ENCODE assay signal across 10 mouse cellular contexts in genomic region chr13:37821413-37821812, GRCm38 (mm10). TPM values are rescaled to one million over a fixed set of nuclear protein-coding genes. Genes with fewer than 3 reads are reported as not detected.
A peak's percentile ranks its signal among the peaks of the same experiment; 100 is the strongest.
DNase-seq lines count a peak whose midpoint lies in the region; ATAC-seq and TF ChIP-seq lines count a peak whose summit lies in the region.
"Had no signal": no experiment of that assay in that cellular context is flagged by ENCODE, and none has a peak within 500 bp of the region (broad histone marks: within the 10 kb centered on the region; RNA-seq: fewer than 3 reads in every experiment).

No protein-coding gene starts in this region.

- peak in 2 of 3 experiments; percentile 31 to 37; a peak in 3 of 6 replicates for TF ChIP-seq CTCF in MEL (IDR thresholded peaks at IDR 0.05 in 2 of 3, conservative IDR thresholded peaks at IDR 0.05 in 1 of 3; ENCODE audit: control insufficient read depth in 1 of 3, insufficient read depth in 1 of 3, low read depth in 2 of 3, low read length in 3 of 3, poor library complexity in 1 of 3, severe bottlenecking in 1 of 3)

- H3K4me3 ChIP-seq in heart, embryonic 12.5 days, result no peak overlapping the region
- no peak overlapping the region for H3K4me3 ChIP-seq in MEL (ENCODE audit: control insufficient read depth in 1 of 2, insufficient read depth in 1 of 2, low read depth in 2 of 2, low read length in 2 of 2)
- no peak overlapping the region for H3K4me3 ChIP-seq in liver, embryonic 13.5 days (replicated peaks)
- no peak overlapping the region for H3K4me3 ChIP-seq in hindbrain, embryonic 16.5 days (ENCODE audit: low read length)
- H3K4me3 ChIP-seq: embryonic facial prominence, embryonic 13.5 days; midbrain, embryonic 12.5 days had no signal

- no peak overlapping the region for H3K4me2 ChIP-seq in heart, embryonic 12.5 days
- no peak overlapping the region for H3K4me2 ChIP-seq in liver, embryonic 13.5 days
- H3K4me2 ChIP-seq in hindbrain, embryonic 16.5 days (ENCODE audit: low read length), result no peak overlapping the region
- H3K4me2 ChIP-seq: embryonic facial prominence, embryonic 13.5 days; midbrain, embryonic 12.5 days had no signal

- peak overlapping the region; percentile 41 for H3K27ac ChIP-seq in heart, embryonic 12.5 days (ENCODE audit: poor library complexity, severe bottlenecking)
- peak overlapping the region; percentile 15 for H3K27ac ChIP-seq in MEL (ENCODE audit: control insufficient read depth, low read depth, low read length)
- H3K27ac ChIP-seq in liver, embryonic 13.5 days, result peak overlapping the region; percentile 43; the same call in 1 of the 2 replicates
- no peak overlapping the region for H3K27ac ChIP-seq in hindbrain, embryonic 16.5 days (ENCODE audit: low read depth, low read length)
- H3K27ac ChIP-seq: embryonic facial prominence, embryonic 13.5 days; midbrain, embryonic 12.5 days had no signal

- 6% methylated on average over 4 of the region's 4 CpGs for WGBS in heart, embryonic 12.5 days
- WGBS in liver, embryonic 13.5 days (ENCODE audit: insufficient replicate concordance), result 24% methylated on average over 4 of the region's 4 CpGs
- 35% methylated on average over 4 of the region's 4 CpGs for WGBS in hindbrain, embryonic 16.5 days

- H3K9me3 ChIP-seq in heart, embryonic 12.5 days (replicated peaks), result no peaks in the 10 kb centered on the region
- no peaks in the 10 kb centered on the region for H3K9me3 ChIP-seq in MEL (replicated peaks; ENCODE audit: insufficient read depth, low read length)
- no peaks in the 10 kb centered on the region for H3K9me3 ChIP-seq in liver, embryonic 13.5 days (replicated peaks)
- no peaks in the 10 kb centered on the region for H3K9me3 ChIP-seq in hindbrain, embryonic 16.5 days (ENCODE audit: control insufficient read depth, low read length)
- H3K9me3 ChIP-seq: embryonic facial prominence, embryonic 13.5 days; midbrain, embryonic 12.5 days had no signal

- peak; percentile 6; the same call in 1 of the 2 replicates for TF ChIP-seq RAD21 in MEL (IDR thresholded peaks at IDR 0.05; ENCODE audit: low read depth, low read length)

- H3K9ac ChIP-seq in heart, embryonic 12.5 days, result no peak overlapping the region
- H3K9ac ChIP-seq in MEL (ENCODE audit: control insufficient read depth, low read depth, low read length, poor library complexity, severe bottlenecking), result no peak overlapping the region
- peak overlapping the region; percentile 17; the same call in 1 of the 2 replicates for H3K9ac ChIP-seq in liver, embryonic 13.5 days
- H3K9ac ChIP-seq in hindbrain, embryonic 16.5 days (ENCODE audit: low read depth, low read length), result no peak overlapping the region
- H3K9ac ChIP-seq: embryonic facial prominence, embryonic 13.5 days; midbrain, embryonic 12.5 days had no signal

- H3K27me3 ChIP-seq in heart, embryonic 12.5 days (replicated peaks), result no peaks in the 10 kb centered on the region
- H3K27me3 ChIP-seq in MEL (ENCODE audit: control insufficient read depth in 1 of 2, insufficient read depth in 2 of 2, low read length in 2 of 2), result no peaks in the 10 kb centered on the region
- H3K27me3 ChIP-seq in liver, embryonic 13.5 days, result no peaks in the 10 kb centered on the region
- peaks cover 7% of the 10 kb centered on the region; the same call in 1 of the 2 replicates for H3K27me3 ChIP-seq in hindbrain, embryonic 16.5 days (replicated peaks; ENCODE audit: control insufficient read depth, insufficient read depth, low read length)
- H3K27me3 ChIP-seq: embryonic facial prominence, embryonic 13.5 days had no signal

- peaks cover 27% of the 10 kb centered on the region for H3K4me1 ChIP-seq in heart, embryonic 12.5 days (replicated peaks)
- H3K4me1 ChIP-seq in MEL (ENCODE audit: control insufficient read depth in 1 of 2, insufficient read depth in 2 of 2, low read length in 2 of 2), result peaks cover 21 to 27% of the 10 kb centered on the region in 2 experiments
- H3K4me1 ChIP-seq in liver, embryonic 13.5 days (replicated peaks), result peaks cover 35% of the 10 kb centered on the region
- peaks cover 8% of the 10 kb centered on the region for H3K4me1 ChIP-seq in hindbrain, embryonic 16.5 days (ENCODE audit: control insufficient read depth, insufficient read depth, low read depth, low read length)

- no peak for DNase-seq in heart, postnatal 36 days
- peak; percentile 16 for DNase-seq in 3134 (ENCODE audit: extremely low read depth, insufficient read length, low spot score)
- peak; percentile 90 for DNase-seq in MEL (ENCODE audit: low read depth, low spot score)
- DNase-seq in liver, embryonic 13.5 days, result no peak
- no peak for DNase-seq in layer of hippocampus, postnatal 14 days (ENCODE audit: low spot score in 2 of 2)
- DNase-seq in gastrocnemius, adult 18-20 months (ENCODE audit: low spot score), result no peak

- intact Hi-C loops in heart, postnatal 36 days (cut with DNase I), result no loop called here

- 0 out of 4 replicates have a peak, but pooled peaks of 1 of the 2 experiments have one; percentile 27 for TF ChIP-seq POLR2A in MEL (IDR thresholded peaks at IDR 0.05; ENCODE audit: control insufficient read depth in 1 of 2, insufficient read depth in 1 of 2, low read depth in 1 of 2, low read length in 2 of 2, poor library complexity in 1 of 2)

- H3K36me3 ChIP-seq in heart, embryonic 12.5 days, result no peaks in the 10 kb centered on the region
- H3K36me3 ChIP-seq in MEL (ENCODE audit: control insufficient read depth in 1 of 2, insufficient read depth in 2 of 2, low read length in 2 of 2), result peaks cover 0 to 27% of the 10 kb centered on the region in 2 experiments; a peak in 2 of 4 replicates
- no peaks in the 10 kb centered on the region for H3K36me3 ChIP-seq in liver, embryonic 13.5 days
- no peaks in the 10 kb centered on the region for H3K36me3 ChIP-seq in hindbrain, embryonic 16.5 days (ENCODE audit: control insufficient read depth, insufficient read depth, low read length)
- H3K36me3 ChIP-seq: embryonic facial prominence, embryonic 13.5 days; midbrain, embryonic 12.5 days had no signal

- peaks cover 5% of the 10 kb centered on the region for H3K79me2 ChIP-seq in MEL (ENCODE audit: control insufficient read depth, insufficient read depth, low read length, poor library complexity)

- peak; percentile 57 for ATAC-seq in heart, embryonic 12.5 days (ENCODE audit: insufficient number of reproducible peaks, low FRiP score)
- ATAC-seq in liver, embryonic 13.5 days (ENCODE audit: low read depth), result 0 out of 2 replicates have a peak, but pooled peaks have one; percentile 3
- no peak for ATAC-seq in hindbrain, embryonic 16.5 days

- peak; percentile 75 to 78 for TF ChIP-seq EP300 in MEL (IDR thresholded peaks at IDR 0.05; ENCODE audit: low read depth in 1 of 2, low read length in 2 of 2)

TF ChIP-seq in MEL, 35 proteins besides CTCF, POLR2A, EP300 and RAD21:
- TF ChIP-seq RCOR1 (IDR thresholded peaks at IDR 0.05; ENCODE audit: low read depth, low read length) (peak; percentile 57; the same call in 1 of the 2 replicates), MAX (IDR thresholded peaks at IDR 0.05; ENCODE audit: low read length) (peak; percentile 24; the same call in 1 of the 2 replicates), CHD1 (IDR thresholded peaks at IDR 0.05; ENCODE audit: low read depth, low read length) (no peak), SMC3 (IDR thresholded peaks at IDR 0.05; ENCODE audit: low read depth, low read length) (peak; percentile 42), BHLHE40 (IDR thresholded peaks at IDR 0.05; ENCODE audit: borderline replicate concordance, low read depth, low read length) (0 out of 2 replicates have a peak, but pooled peaks have one; percentile 14), ZC3H11A (IDR thresholded peaks at IDR 0.05; ENCODE audit: low read depth, low read length) (no peak), TBP (IDR thresholded peaks at IDR 0.05; ENCODE audit: low read depth, low read length) (no peak), TAL1 (IDR thresholded peaks at IDR 0.05; ENCODE audit: low read length) (peak; percentile 22; the same call in 1 of the 2 replicates), MXI1 (IDR thresholded peaks at IDR 0.05; ENCODE audit: low read depth, low read length) (peak; percentile 65), TCF12 (IDR thresholded peaks at IDR 0.05; ENCODE audit: low read depth, low read length) (peak; percentile 65), MYC (IDR thresholded peaks at IDR 0.05; ENCODE audit: low read depth, low read length) (peak; percentile 66; the same call in 1 of the 2 replicates), SIN3A (IDR thresholded peaks at IDR 0.05; ENCODE audit: low read length) (peak; percentile 80), MAZ (IDR thresholded peaks at IDR 0.05; ENCODE audit: low read depth, low read length) (peak; percentile 99), ELF1 (IDR thresholded peaks at IDR 0.05; ENCODE audit: low read depth, low read length) (0 out of 2 replicates have a peak, but pooled peaks have one; percentile 4), ZKSCAN1 (IDR thresholded peaks at IDR 0.05; ENCODE audit: low read depth, low read length) (no peak), ETS1 (IDR thresholded peaks at IDR 0.05; ENCODE audit: low read depth, low read length) (peak; percentile 78)

RNA-seq across cellular contexts. Expression of gene Rreb1, which starts 43.2 kb away (rescaled TPM):
- 15.0 and 17.1 TPM in 2 replicates for polyA plus RNA-seq in heart, embryonic 12.5 days (2016; fragmentation: Nextera tagmentation; extraction: Ambion mirVana)
- 10 to 100 TPM; 41.7 to 51.5 TPM for total RNA-seq in heart, postnatal 36 days (2021)
- 8.1 and 10.4 TPM in 2 replicates for total RNA-seq in MEL (2012; rRNA removed)
- polyA plus RNA-seq in MEL (2012; ENCODE audit: insufficient read depth in 1 of 2, insufficient read length in 2 of 2, low read depth in 1 of 2, low replicate concordance in 2 of 2, missing spikeins in 1 of 2), result 10 to 100 TPM in 1 of 2 experiments, not detected in 1; 34.0 TPM
- 4.8 and 5.1 TPM in 2 replicates for polyA plus RNA-seq in liver, embryonic 13.5 days (2015; fragmentation: Nextera tagmentation; extraction: Ambion mirVana)
- 10 to 100 TPM; 35.2 to 35.7 TPM for total RNA-seq in layer of hippocampus, postnatal 14 days (2021)
- polyA plus RNA-seq in hindbrain, embryonic 16.5 days (2015; fragmentation: Nextera tagmentation; extraction: Ambion mirVana), result 2.0 and 3.9 TPM in 2 replicates
- total RNA-seq in gastrocnemius, adult 18-20 months (2021), result 10 to 100 TPM; 25.9 to 32.7 TPM

Comparison
In these comparisons a context has a peak if more than half of its experiments do, and no peak if none do; other contexts are left out.
1. DNase-seq: peak in 3134 (single experiment) and MEL (single experiment); none in heart, postnatal 36 days (0 of 2), liver, embryonic 13.5 days (single experiment), layer of hippocampus, postnatal 14 days (0 of 2) and gastrocnemius, adult 18-20 months (single experiment).